Comparison of ENCODE assay signal across 24 mouse cellular contexts in genomic region chr17:26240990-26241389, GRCm38 (mm10). TPM values are rescaled to one million over a fixed set of nuclear protein-coding genes. Genes with fewer than 3 reads are reported as not detected.
DNase-seq lines count a peak whose midpoint lies in the region; ATAC-seq and TF ChIP-seq lines count a peak whose summit lies in the region.
"Had no signal": no experiment of that assay in that cellular context is flagged by ENCODE, and none has a peak within 500 bp of the region (broad histone marks: within the 10 kb centered on the region; RNA-seq: fewer than 3 reads in every experiment).

No protein-coding gene starts in this region.

- 68% methylated on average over 6 of the region's 6 CpGs for WGBS in intestine, embryonic 16.5 days
- WGBS in heart, embryonic 11.5 days (ENCODE audit: insufficient replicate concordance): 74% methylated on average over 6 of the region's 6 CpGs

- intact Hi-C loops in gastrocnemius, adult 2 months (cut with DNase I): loop anchor here (5.0 kb wide), 1 partner anchor 104 kb away; the partner anchor contains the start of gene Axin1
- intact Hi-C loops in gastrocnemius, postnatal 36 days (cut with DNase I): loop anchor here (5.0 kb wide), 1 partner anchor 119 kb away; the partner anchor contains the start of gene Mrpl28
- intact Hi-C loops in heart, postnatal 36 days (cut with DNase I): loop anchor here (5.0 to 10.0 kb wide), 3 partner anchors 104 to 964 kb away; partner anchors contain the start of genes Axin1, Lemd2 and Mrpl28

- H3K36me3 ChIP-seq in G1E (replicated peaks): no peaks in the 10 kb centered on the region
- H3K36me3 ChIP-seq in intestine, embryonic 16.5 days (ENCODE audit: control insufficient read depth, insufficient read depth, low read length): no peaks in the 10 kb centered on the region
- H3K36me3 ChIP-seq in heart, embryonic 11.5 days (ENCODE audit: control insufficient read depth, insufficient read depth, low read length): no peaks in the 10 kb centered on the region
- H3K36me3 ChIP-seq: embryonic facial prominence, embryonic 15.5 days; forebrain, embryonic 10.5 days; limb, embryonic 10.5 days; midbrain, embryonic 13.5 days had no signal

- no peak overlapping the region for H3K9ac ChIP-seq in intestine, embryonic 16.5 days (ENCODE audit: low read depth, low read length)
- H3K9ac ChIP-seq in heart, embryonic 11.5 days (ENCODE audit: low read depth, low read length): no peak overlapping the region
- H3K9ac ChIP-seq: embryonic facial prominence, embryonic 15.5 days; liver, embryonic 14.5 days; midbrain, embryonic 13.5 days had no signal

- no peak for ATAC-seq in G1E (ENCODE audit: extremely low read depth, insufficient number of reproducible peaks, low FRiP score, poor library complexity, severe bottlenecking)
- no peak for ATAC-seq in intestine, embryonic 16.5 days
- no peak for ATAC-seq in heart, embryonic 11.5 days (replicated peaks; ENCODE audit: insufficient number of reproducible peaks, low FRiP score, low TSS enrichment)
- ATAC-seq: hindbrain, postnatal 0 days; lung, postnatal 0 days; midbrain, embryonic 13.5 days had no signal

- peak overlapping the region; percentile 46; the same call in 1 of the 2 replicates for H3K27ac ChIP-seq in gastrocnemius, adult 2 months
- peak overlapping the region; percentile 69 for H3K27ac ChIP-seq in intestine, embryonic 16.5 days (ENCODE audit: low read length)
- no peak overlapping the region for H3K27ac ChIP-seq in heart, embryonic 11.5 days (ENCODE audit: low read depth, low read length)
- H3K27ac ChIP-seq: embryonic facial prominence, embryonic 15.5 days; forebrain, embryonic 10.5 days; hindbrain, postnatal 0 days; limb, embryonic 10.5 days; midbrain, embryonic 13.5 days had no signal

- no peak overlapping the region for H3K4me3 ChIP-seq in gastrocnemius, adult 2 months
- H3K4me3 ChIP-seq in G1E (ENCODE audit: low read depth, low read length): peak overlapping the region; percentile 68; the same call in 1 of the 2 replicates
- no peak overlapping the region for H3K4me3 ChIP-seq in intestine, embryonic 16.5 days (ENCODE audit: low read length)
- no peak overlapping the region for H3K4me3 ChIP-seq in heart, embryonic 11.5 days (ENCODE audit: low read depth, low read length)
- H3K4me3 ChIP-seq: embryonic facial prominence, embryonic 15.5 days; forebrain, embryonic 10.5 days; limb, embryonic 10.5 days; midbrain, embryonic 13.5 days had no signal

- 0 out of 2 replicates have a peak, but pooled peaks cover 5% of the 10 kb centered on the region for H3K9me3 ChIP-seq in G1E (replicated peaks)
- no peaks in the 10 kb centered on the region for H3K9me3 ChIP-seq in intestine, embryonic 16.5 days (ENCODE audit: control insufficient read depth, low read length)
- H3K9me3 ChIP-seq in heart, embryonic 11.5 days (replicated peaks; ENCODE audit: control insufficient read depth, low read length): no peaks in the 10 kb centered on the region
- H3K9me3 ChIP-seq: embryonic facial prominence, embryonic 15.5 days; forebrain, embryonic 10.5 days; limb, embryonic 10.5 days; midbrain, embryonic 13.5 days had no signal

- H3K4me1 ChIP-seq in G1E (ENCODE audit: insufficient read depth, low read depth, low read length): peaks cover 83% of the 10 kb centered on the region
- H3K4me1 ChIP-seq in intestine, embryonic 16.5 days (ENCODE audit: control insufficient read depth, insufficient read depth, low read length): peaks cover 12% of the 10 kb centered on the region; the same call in 1 of the 2 replicates
- H3K4me1 ChIP-seq in heart, embryonic 11.5 days (ENCODE audit: control insufficient read depth, insufficient read depth, low read length): peaks cover 15% of the 10 kb centered on the region

- peak overlapping the region; percentile 26; the same call in 1 of the 2 replicates for H3K4me2 ChIP-seq in intestine, embryonic 16.5 days (ENCODE audit: low read depth, low read length)
- H3K4me2 ChIP-seq in heart, embryonic 11.5 days: no peak overlapping the region
- H3K4me2 ChIP-seq: embryonic facial prominence, embryonic 15.5 days; midbrain, embryonic 13.5 days had no signal

- TF ChIP-seq CTCF in gastrocnemius, adult 2 months (IDR thresholded peaks at IDR 0.05): no peak
- TF ChIP-seq CTCF in G1E (IDR thresholded peaks at IDR 0.05; ENCODE audit: low read depth, low read length): no peak

- H3K27me3 ChIP-seq in G1E (ENCODE audit: insufficient read depth, low read length): no peaks in the 10 kb centered on the region
- H3K27me3 ChIP-seq in intestine, embryonic 16.5 days (replicated peaks; ENCODE audit: control insufficient read depth, insufficient read depth, low read length): no peaks in the 10 kb centered on the region
- no peaks in the 10 kb centered on the region for H3K27me3 ChIP-seq in heart, embryonic 11.5 days (ENCODE audit: control insufficient read depth, insufficient read depth, low read length)
- H3K27me3 ChIP-seq: embryonic facial prominence, embryonic 15.5 days; midbrain, embryonic 13.5 days had no signal

- no peak for DNase-seq in gastrocnemius, adult 2 months
- DNase-seq in gastrocnemius, postnatal 36 days: no peak
- DNase-seq in 3134 (ENCODE audit: extremely low read depth, insufficient read length, low spot score) (peak; percentile 60), G1E (ENCODE audit: low spot score) (no peak)
- no peak for DNase-seq in heart, postnatal 36 days
- DNase-seq in urinary bladder, postnatal 4 days (ENCODE audit: low spot score in 2 of 2): no peak
- DNase-seq: cerebellum, adult 11-12 months; cerebellum, postnatal 25 days; gastrocnemius, postnatal 10 days; heart, adult 18-20 months; heart, postnatal 4 days; kidney, adult 2 months; kidney, postnatal 14 days; right cerebral cortex, postnatal 14 days; thymus, postnatal 14 days had no signal

RNA-seq across cellular contexts. Expression of gene Fam234a, which starts 3.1 kb away (rescaled TPM):
- 10 to 100 TPM; 65.6 to 86.0 TPM for total RNA-seq in gastrocnemius, adult 2 months (2021)
- 10 to 100 TPM; 65.5 to 66.9 TPM for total RNA-seq in gastrocnemius, postnatal 36 days (2021)
- total RNA-seq in G1E (2014; fragmentation: Nextera tagmentation): 5.5 and 7.0 TPM in 2 replicates
- 3.0 and 3.2 TPM in 2 replicates for total RNA-seq in G1E (2017)
- polyA plus RNA-seq in G1E (2012): 2.9 and 4.2 TPM in 2 replicates
- 123 and 129 TPM in 2 replicates for polyA plus RNA-seq in intestine, embryonic 16.5 days (2015; fragmentation: Nextera tagmentation; extraction: Ambion mirVana)
- polyA plus RNA-seq in heart, embryonic 11.5 days (2014; fragmentation: Nextera tagmentation; extraction: Ambion mirVana): 34.4 and 39.7 TPM in 2 replicates
- total RNA-seq in heart, postnatal 36 days (2021): 100 to 1,000 TPM; 128 to 142 TPM

RNA-seq across cellular contexts. Expression of gene Luc7l, which starts 11.7 kb away (rescaled TPM):
- 10 to 100 TPM; 12.6 to 14.5 TPM for total RNA-seq in gastrocnemius, adult 2 months (2021)
- total RNA-seq in gastrocnemius, postnatal 36 days (2021): 10 to 100 TPM in 1 of 2 experiments, 1 to 10 TPM in 1; 9.9 to 10.8 TPM
- total RNA-seq in G1E (2014; fragmentation: Nextera tagmentation) (85.2 and 96.8 TPM in 2 replicates), G1E (2017) (85.3 and 85.9 TPM in 2 replicates)
- 40.9 and 45.0 TPM in 2 replicates for polyA plus RNA-seq in G1E (2012)
- 68.2 and 72.2 TPM in 2 replicates for polyA plus RNA-seq in intestine, embryonic 16.5 days (2015; fragmentation: Nextera tagmentation; extraction: Ambion mirVana)
- 70.2 and 77.2 TPM in 2 replicates for polyA plus RNA-seq in heart, embryonic 11.5 days (2014; fragmentation: Nextera tagmentation; extraction: Ambion mirVana)
- total RNA-seq in heart, postnatal 36 days (2021): 10 to 100 TPM; 14.3 to 15.3 TPM

RNA-seq across cellular contexts. Expression of gene Arhgdig, which starts 33.4 kb away (rescaled TPM):
- total RNA-seq in gastrocnemius, adult 2 months (2021): under 1 TPM; 0.53 to 0.64 TPM
- 1 to 10 TPM in 1 of 2 experiments, under 1 TPM in 1; 0.42 to 1.3 TPM for total RNA-seq in gastrocnemius, postnatal 36 days (2021)
- total RNA-seq in G1E (2014; fragmentation: Nextera tagmentation) (4.4 and 6.2 TPM in 2 replicates), G1E (2017) (5.2 and 5.7 TPM in 2 replicates)
- polyA plus RNA-seq in G1E (2012): 17.6 and 21.5 TPM in 2 replicates
- 14.8 and 17.3 TPM in 2 replicates for polyA plus RNA-seq in intestine, embryonic 16.5 days (2015; fragmentation: Nextera tagmentation; extraction: Ambion mirVana)
- polyA plus RNA-seq in heart, embryonic 11.5 days (2014; fragmentation: Nextera tagmentation; extraction: Ambion mirVana): 6.4 and 7.6 TPM in 2 replicates
- total RNA-seq in heart, postnatal 36 days (2021): under 1 TPM in 1 of 2 experiments, not detected in 1; 0.31 TPM

RNA-seq across cellular contexts. Expression of gene Rgs11, which starts 38.2 kb away (rescaled TPM):
- under 1 TPM; 0.33 to 0.54 TPM for total RNA-seq in gastrocnemius, adult 2 months (2021)
- 1 to 10 TPM; 1.0 to 1.1 TPM for total RNA-seq in gastrocnemius, postnatal 36 days (2021)
- total RNA-seq in G1E (2014; fragmentation: Nextera tagmentation) (21.2 and 37.9 TPM in 2 replicates), G1E (2017) (14.7 and 18.4 TPM in 2 replicates)
- polyA plus RNA-seq in G1E (2012): 29.5 and 34.9 TPM in 2 replicates
- 13.4 and 15.2 TPM in 2 replicates for polyA plus RNA-seq in intestine, embryonic 16.5 days (2015; fragmentation: Nextera tagmentation; extraction: Ambion mirVana)
- polyA plus RNA-seq in heart, embryonic 11.5 days (2014; fragmentation: Nextera tagmentation; extraction: Ambion mirVana): 3.7 and 5.8 TPM in 2 replicates
- total RNA-seq in heart, postnatal 36 days (2021): 1 to 10 TPM in 1 of 2 experiments, under 1 TPM in 1; 0.19 to 1.4 TPM

RNA-seq across cellular contexts. Expression of gene Pdia2, which starts 42.1 kb away (rescaled TPM):
- not detected for total RNA-seq in gastrocnemius, adult 2 months (2021)
- total RNA-seq in gastrocnemius, postnatal 36 days (2021): not detected
- total RNA-seq in G1E (2014; fragmentation: Nextera tagmentation) (1.6 and 2.0 TPM in 2 replicates), G1E (2017) (0.11 and 1.0 TPM in 2 replicates)
- polyA plus RNA-seq in G1E (2012): 0.65 and 0.74 TPM in 2 replicates
- polyA plus RNA-seq in intestine, embryonic 16.5 days (2015; fragmentation: Nextera tagmentation; extraction: Ambion mirVana): 104 and 149 TPM in 2 replicates
- polyA plus RNA-seq in heart, embryonic 11.5 days (2014; fragmentation: Nextera tagmentation; extraction: Ambion mirVana): 0.54 and 2.2 TPM in 2 replicates
- total RNA-seq in heart, postnatal 36 days (2021): not detected
- total RNA-seq: heart, adult 18-20 months; heart, postnatal 4 days; hindbrain, postnatal 0 days had no signal
- polyA plus RNA-seq: midbrain, embryonic 13.5 days had no signal

Comparison
In these comparisons a context has a peak if more than half of its experiments do, and no peak if none do; other contexts are left out.
1. RNA of gene Fam234a, which starts 3.1 kb away (total RNA-seq): 128 to 142 TPM in heart, postnatal 36 days, 65.6 to 86.0 TPM in gastrocnemius, adult 2 months and 65.5 to 66.9 TPM in gastrocnemius, postnatal 36 days; 3.0 to 7.0 TPM in G1E; every median in the first group is over 4 times any median in the second.
2. RNA of gene Luc7l, which starts 11.7 kb away (total RNA-seq): 85.2 to 96.8 TPM in G1E; 14.3 to 15.3 TPM in heart, postnatal 36 days, 12.6 to 14.5 TPM in gastrocnemius, adult 2 months and 9.9 to 10.8 TPM in gastrocnemius, postnatal 36 days; every median in the first group is over 4 times any median in the second.